Mouse (Mus musculus): ENCODE results near the gene Fxyd3.

Fxyd3 gene

GRCm38 (mm10) chr7:31049846-31050281 lies 26.6 kb downstream of the Fxyd3 start:
- no peak for DNase-seq (ENCODE audit: low spot score)

DNA sequence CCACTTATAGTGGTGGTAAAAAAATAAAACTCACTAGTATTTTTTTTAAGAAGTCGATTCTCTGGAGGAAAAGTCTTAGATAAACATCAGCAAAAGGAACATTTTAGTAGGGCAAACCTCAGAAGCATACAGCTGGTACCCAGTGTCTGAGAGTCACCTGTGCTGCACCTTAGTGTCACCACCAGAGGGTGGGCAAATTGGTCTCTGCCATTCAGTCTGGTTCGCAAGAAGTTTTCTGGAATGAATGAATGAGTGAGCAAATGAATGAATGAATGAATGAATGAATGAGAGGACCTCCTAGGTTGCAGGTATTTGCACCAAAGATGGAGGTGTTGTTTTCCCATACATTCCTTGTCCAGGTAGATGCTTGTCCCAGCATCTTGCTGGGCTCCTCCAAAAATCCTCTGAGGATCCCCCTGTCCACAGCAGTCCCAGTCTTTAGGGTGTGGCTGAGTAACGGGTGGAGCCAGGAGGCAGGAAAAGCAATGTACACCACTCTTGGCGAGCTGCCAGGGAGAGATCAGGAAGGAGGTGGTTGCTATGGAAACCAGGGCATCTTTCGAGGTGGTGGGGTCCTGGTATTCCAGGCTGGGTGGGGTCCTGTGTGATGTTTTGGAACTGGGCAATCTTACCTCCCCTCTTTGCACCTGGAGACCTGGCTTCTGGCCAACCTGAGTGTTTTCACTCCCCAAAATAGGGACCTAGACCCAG lies 27.2 kb downstream of the Fxyd3 start:
- no peak for DNase-seq (ENCODE audit: low spot score)

DNA sequence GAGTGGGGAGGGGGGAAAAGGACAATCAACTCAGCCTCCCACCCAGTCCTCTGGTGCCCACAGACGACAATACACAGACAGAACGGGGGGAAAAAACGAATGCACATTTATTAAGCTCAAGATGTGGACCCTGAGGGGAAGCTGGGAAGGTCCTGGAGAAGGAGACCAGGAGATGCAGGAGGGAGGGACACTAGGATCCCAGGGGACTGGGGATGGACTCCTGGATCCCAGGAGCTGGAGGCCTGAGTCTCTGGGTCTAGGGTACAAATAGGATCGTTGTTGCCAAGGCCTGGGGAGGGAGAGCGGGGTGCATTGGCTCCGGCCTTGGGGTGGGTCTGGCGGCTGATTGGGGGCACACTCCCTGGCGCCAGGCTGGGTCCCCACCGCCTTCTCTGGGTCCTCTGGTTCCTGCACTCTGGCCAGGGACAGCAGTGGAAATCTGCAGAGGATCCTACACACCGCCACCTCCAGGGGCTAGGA lies 34.0 kb downstream of the Fxyd3 start, which contains the start of gene Fxyd5:
Fxyd5 (minus strand) TSS at position 51 of the 480 bp plus-strand sequence.
- no peak for DNase-seq (ENCODE audit: low spot score)

DNA sequence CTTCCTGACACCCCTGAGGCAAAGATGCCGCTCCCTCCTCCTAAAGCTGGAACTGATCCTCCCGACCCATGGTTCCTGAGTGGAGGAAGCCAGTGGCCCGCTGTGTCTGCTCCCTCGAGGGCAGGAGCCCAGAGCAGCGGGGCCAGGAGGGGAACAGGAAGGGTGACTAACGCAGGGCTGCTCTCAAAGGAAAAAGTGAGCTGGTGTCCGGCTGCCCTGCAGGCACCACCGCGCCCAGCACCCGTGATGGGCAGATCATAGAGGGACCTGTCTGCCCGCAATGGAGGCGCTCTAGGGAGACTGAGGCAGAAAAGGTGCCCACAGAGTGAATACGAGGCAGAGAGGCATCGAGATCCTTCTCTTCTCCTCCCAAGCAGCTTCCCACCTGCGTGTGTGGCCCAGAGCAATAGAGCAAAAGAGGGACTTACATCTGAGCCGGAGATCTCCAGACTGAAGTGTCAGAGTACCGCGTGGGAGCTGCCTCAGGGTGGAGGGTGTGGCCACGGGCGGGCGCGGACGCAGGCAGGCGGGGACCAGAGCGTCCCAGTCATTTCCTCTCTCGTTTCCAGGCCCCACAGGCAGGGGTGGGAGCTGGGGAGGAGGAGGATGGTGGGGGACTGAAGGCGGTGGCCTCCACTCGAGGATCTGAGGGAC lies 34.7 kb downstream of the Fxyd3 start:
- no peak for DNase-seq (ENCODE audit: low spot score)

GRCm38 (mm10) chr7:31041023-31041407 lies 35.5 kb downstream of the Fxyd3 start:
- no peak for DNase-seq (ENCODE audit: low spot score)

- no peak for DNase-seq (ENCODE audit: low spot score)
Measured at GRCm38 (mm10) chr7:31040281-31041022, 36.1 kb downstream of the Fxyd3 start.

DNA sequence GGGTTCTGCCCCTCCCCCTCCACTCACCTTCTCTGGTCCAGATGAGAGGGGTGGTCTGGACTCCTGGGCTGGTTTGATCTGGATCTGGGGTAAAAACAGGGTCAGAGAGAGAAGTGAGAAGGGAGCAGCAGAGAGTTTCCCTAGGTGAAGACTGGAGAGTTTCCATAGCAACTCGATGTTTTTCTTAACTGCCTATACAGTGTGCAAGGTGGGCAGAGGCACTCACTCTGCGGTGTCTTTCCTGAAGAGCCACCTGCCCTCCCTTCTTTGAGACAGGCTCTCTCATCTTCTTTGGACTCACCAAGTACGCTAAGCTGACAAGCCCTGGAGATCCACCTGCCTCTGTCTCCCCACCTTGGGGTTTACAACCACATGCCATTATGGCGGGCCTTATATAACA lies 37.5 kb downstream of the Fxyd3 start:
- DNase-seq (ENCODE audit: low spot score), result no peak

DNA sequence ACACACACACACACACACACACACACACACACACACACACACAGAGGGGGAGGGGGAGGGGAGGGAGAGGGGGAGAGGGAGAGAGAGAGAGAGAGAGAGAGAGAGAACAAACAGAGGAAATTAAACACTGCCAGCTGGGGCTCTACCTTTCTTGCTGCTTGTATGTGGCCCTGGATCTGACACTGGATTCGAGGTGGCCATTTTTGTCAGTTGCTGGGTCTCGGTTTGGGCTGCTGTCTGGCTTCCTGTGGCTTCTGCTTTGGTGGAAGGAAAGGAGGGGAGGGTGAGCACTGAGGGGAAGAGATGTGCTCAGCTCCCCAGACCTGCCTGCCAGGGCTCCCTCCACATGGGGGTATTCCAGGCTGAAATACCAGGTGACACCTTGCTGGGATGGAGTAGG lies 38.8 kb downstream of the Fxyd3 start:
- DNase-seq (ENCODE audit: low spot score), result no peak

DNA sequence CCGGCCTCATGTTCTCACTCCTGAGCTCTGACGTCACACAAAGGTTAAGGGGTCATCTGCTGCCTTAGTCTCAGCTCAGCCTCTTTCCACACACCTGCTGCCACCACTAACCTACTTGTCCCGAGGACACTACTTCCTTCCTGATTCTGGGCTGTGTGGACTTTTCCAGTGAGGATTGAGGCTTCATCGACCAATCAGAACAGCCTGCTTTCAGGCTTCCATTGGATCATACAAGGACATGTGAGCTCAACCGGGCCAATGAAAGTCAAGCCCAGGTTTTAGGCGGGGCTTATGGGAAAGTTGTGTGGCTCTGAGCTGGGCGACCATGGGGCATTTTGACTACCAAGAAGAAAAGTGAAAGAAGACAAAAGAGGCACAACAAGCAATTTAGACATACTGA lies 39.6 kb downstream of the Fxyd3 start:
- no peak for DNase-seq (ENCODE audit: low spot score)

GRCm38 (mm10) chr7:31035291-31035690 lies 41.2 kb downstream of the Fxyd3 start:
- no peak for DNase-seq (ENCODE audit: low spot score)

DNA sequence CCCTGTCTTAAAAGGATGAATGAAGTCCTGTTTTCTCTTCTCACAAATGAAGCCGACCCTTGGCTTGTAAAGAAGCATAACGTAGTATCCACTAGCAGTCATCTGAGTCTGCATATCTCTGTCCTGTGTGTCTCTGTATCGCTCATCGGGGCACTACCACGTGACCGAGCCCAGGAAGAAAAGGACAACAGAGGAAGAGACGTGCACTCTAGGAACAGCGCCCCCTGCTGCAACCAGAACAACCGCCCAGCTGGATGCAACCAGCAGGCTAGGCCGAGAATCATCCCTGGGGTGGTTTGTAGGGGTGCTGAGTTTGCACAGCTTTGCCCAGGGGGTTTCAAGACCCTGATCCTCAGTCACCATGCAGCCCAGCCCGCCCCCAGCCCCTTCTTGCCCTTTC lies 41.7 kb downstream of the Fxyd3 start:
- DNase-seq (ENCODE audit: low spot score), result no peak

DNA sequence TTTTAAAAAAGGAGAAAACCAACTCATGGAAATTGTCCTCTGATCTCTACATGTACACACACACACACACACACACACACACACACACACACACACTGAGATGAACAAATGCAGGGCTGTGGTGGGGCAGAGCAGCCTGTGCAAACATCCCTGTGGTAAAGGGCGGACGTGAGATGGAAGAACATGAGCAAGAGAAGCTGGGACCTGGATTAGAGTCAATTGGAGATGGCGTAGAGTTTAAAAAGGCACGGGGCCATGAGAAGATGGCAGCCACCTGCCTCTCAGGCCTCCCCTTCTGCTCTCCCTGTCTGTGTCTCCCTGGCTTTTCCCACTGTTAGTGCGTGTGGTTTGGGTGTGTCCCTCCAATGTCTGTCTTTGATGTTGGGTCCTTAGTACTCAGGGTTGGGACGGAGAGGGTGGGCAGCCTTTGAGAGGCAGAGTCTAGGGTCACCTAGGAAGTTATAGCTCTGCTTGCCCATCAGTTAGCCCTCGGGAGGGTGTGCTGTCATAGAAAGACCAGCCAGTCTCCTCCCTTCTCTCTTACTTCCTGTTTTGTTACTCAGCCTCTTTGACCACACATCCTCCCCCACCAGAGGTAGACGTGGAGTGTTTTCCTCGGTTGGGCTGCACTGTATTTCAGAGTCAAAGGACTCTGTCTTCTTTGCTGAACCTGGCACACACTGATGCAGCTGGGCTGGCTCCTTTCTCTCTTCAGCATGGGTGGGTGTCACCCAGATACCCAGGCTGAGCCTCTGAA lies 42.9 kb downstream of the Fxyd3 start:
- DNase-seq (ENCODE audit: low spot score), result no peak

DNA sequence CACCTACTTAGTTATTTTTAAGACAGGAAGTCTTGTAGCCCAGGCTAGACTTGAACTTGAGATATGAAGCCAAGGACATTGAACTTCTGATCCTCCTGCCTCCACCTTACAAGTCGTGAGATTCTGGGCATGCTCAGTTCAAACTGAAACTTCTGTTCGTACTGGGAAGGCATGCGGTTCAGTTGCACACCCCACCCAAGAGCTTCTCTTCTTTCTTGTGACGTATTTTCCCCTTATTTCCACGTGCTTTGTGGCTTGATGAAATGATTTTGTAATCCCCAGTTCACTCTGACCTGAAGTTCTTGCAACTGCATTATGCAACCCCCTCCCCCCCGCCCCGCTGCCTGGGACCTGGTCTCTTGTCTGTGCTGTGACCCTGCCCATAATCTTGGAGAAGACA lies 44.8 kb downstream of the Fxyd3 start:
- DNase-seq (ENCODE audit: low spot score), result no peak

- no peak for DNase-seq (ENCODE audit: low spot score)
Measured at GRCm38 (mm10) chr7:31030717-31031116, 45.8 kb downstream of the Fxyd3 start.

DNA sequence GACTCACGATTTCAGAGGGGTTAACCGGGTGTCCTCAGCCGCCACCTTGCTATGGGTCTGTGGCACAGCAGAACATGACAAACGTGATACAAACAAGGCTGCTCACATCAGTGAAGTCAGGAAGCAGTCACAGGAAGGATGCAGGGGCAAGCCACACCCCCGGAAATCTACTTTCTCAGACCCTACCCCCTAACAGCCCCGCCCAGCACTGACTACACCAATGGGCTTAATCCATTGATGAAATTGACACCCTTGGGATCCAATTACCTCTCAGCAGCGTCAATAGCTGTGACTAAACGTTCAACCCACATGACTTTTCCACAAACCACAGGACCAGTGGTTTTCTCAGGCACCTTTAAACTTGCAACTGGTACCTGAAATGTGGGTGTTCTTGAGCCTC lies 47.9 kb downstream of the Fxyd3 start:
- no peak for DNase-seq (ENCODE audit: low spot score)

Data from ovary, postnatal 10 days (tissue).